Mouse (Mus musculus) embryo, embryonic 11 days (tissue): ENCODE measurements at regions not wholly inside any gene's neighbourhood (a gene's known extent, or its start where the extent isn't known, plus 50 kb on each side); places are given as distances from the start of the nearest gene placed in this dataset.
A peak's percentile ranks its signal among the peaks of the same experiment; 100 is the strongest.

ENCODE experiments used
- DNase-seq: peaks from one replicate; pipeline ENCODE4 v3.0.0-alpha.2; 2015

DNA sequence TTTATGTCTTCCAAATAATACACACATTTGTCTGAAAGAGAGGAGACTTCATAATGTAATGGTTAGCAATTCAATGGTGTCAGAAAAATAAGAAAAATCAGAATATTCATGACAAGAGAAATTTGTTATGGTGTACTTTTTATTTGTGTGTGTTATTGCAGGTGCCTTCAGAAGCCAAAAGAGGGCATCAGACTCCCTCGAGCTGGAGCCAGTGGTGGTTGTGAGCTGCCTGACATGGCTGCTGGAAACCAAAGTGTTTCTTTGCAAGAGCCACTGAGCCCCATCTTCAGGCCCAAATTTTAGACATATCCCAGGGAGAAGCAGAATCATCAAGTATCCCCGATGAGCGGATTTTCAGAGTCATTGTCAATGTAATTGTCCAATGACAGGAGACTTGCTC lies 81.9 kb downstream of the Tm2d3 start:
- peak; percentile 23 for DNase-seq

DNA sequence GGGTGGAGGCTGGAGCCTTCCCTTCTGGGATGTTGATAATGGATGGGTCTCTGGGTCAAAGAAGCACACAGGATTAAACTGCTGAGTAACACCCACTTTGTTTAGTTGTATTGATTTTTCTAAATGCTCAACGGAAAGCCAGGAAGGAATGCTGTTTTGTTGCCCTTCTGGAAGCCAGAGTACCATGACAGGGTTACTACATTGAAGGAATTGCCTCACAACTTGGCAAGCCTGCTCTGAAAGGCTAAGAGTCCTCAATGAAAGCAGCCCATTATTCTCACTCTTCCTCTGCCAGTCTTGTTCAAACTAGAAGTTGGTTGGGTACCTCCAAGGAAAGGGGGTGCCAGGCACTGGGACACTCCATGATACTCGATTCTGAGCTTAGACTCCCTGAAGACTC lies 83.0 kb downstream of the Tm2d3 start:
- DNase-seq: no peak

DNA sequence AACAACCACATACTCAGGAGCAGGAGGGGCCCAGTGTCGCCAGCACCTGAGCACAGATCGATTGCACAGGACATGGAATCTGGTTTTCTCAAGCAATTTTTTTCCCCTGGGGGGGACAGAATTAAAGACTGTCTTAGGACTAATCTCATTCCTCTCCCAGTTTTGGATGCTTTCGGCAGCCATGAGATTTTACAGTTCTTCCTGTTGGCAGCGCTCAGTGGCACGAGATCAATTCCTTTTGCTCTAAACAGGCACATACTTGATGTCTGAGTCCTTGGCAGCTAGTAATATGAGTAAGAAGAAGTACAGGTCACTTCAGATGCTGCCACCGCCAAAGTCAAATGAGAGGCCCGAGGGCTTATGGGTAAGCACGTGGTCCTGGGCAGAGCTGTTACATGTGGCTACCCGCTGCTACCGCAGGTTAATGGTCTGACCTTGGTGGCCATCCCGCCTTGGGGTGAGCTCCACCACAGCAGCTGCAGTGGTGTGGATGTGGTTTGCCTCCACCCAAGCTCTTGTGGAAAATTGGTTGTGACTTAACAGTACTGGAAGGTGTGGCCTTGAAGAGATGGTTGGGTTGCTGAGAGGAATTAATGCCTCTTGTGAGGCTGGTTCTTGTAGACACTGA lies 83.5 kb downstream of the Tm2d3 start:
- no peak for DNase-seq

DNA sequence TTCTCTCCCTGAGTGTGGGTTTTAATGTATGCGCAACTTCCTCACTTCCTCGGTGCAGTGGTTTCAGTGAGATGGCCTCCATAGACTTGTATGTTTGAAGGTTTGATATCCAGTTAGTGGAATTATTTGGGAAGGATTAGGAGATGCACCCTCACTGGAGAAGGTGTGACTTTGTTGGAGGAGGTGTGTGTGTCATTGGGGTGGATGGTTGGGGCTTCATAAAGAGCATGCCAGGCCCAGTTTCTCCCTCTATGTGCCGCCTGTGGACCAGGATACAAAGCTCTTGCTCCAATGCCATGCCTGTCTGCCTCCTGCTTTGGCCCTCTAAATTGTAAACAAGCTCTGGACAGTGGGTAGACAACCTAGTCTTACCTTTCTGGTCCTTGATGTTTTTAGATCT lies 84.0 kb downstream of the Tm2d3 start:
- no peak for DNase-seq

DNA sequence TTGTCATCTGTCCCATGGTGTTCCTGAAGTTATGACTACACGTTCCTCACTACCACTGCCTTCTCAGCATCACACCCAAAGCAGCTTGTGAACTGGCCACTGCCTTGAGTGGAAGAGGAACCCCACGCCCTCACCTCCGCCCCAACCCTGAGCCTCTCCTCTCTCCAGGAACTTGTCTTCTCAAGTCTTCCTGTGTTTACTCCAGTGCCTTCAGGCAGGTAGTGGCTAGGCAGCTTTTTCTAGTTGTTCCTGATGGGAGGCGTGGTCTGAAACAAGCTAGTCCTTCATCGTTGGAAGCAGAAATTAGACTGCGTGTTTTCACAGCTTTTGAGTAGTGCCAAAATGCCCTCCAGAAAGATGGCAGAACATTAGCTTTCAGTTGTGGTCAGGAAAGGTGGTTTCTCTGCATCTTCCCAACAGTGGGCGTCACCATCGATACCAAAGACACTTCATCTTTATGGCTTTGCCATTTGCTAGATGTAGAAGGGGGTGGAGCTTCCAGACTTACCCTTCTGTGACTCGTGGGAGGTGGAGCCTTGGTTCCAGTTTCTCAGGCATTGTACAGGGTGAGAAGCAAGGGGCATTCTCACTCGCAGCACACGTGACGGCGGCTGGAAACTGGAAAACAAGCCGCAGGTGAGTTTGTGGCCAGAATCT lies 81.7 kb upstream of the Pcsk6 start:
- DNase-seq: no peak

DNA sequence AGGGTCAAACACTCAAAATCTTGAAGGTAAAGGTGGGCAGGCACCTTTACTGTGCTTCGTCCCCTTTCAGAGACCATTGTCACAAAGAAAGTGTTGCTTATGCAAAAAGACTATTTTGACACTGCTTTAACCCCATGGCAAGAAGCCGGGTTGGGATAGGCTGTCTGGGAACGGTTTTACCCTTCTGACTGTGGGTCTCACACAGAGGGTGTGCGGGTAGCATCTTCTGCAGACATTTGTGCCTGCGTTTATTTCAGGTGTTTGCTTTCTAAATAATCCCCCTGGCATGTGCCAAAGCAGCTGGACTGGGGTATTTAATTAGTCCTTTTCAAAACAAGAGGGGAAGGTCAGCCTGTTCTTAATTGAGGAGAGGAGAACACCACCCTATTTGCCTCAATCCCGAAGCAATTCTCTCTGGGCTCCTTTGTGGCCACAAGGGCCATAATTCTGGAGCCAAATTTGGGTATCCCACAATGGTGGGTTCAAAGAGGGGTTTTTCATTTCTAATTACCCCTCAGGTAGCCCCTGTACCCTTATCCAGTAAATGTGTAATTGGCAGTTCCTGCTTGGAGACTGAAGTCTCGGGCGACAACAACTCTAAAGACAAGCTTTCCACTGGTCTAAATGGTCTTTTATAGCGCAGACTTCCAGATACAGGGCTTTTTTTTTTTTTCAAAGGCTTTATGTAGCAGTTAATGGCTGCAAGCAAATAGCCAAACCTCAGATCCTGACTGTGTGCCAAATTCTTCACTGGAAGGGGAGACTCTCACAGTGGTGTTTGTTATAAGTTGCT lies 80.8 kb upstream of the Pcsk6 start:
- no peak for DNase-seq

DNA sequence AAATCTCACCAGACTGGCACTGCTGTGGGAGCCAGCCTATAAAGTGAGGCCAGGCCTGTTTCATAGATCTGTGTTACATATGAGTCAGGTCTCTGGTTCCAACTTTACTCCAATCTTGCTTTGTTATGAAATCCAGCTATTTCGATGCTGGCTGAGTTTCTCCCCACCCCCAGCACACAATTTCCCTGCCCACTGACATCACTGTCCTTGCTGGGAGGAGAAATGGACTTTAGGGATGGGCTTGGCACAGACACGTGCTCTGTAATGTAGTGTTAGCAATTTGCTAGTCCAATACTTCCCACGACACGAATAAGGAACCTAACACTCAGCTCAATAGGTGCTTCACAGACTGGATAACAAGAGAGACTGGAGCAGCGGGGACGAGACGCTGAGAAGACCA lies 79.5 kb upstream of the Pcsk6 start:
- no peak for DNase-seq

DNA sequence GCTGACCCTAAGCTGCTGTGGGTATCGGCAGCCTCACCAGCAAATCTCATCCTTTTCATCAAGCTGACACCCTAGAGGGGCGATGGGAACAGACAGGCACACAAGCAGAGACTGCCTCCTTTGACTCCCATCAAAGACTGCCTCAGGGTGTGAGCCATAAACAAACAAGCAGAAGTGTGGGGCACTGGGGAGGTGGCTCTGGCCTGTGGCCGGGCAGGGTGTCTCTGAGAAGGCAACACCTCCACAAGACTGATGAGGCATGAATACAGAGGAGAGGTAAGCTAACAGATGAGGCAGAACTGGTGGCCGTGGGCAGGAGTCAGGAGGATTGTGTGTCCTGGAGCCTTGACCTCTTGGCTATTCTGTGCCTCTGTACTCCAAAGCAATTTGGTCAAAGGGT lies 77.8 kb upstream of the Pcsk6 start:
- no peak for DNase-seq

DNA sequence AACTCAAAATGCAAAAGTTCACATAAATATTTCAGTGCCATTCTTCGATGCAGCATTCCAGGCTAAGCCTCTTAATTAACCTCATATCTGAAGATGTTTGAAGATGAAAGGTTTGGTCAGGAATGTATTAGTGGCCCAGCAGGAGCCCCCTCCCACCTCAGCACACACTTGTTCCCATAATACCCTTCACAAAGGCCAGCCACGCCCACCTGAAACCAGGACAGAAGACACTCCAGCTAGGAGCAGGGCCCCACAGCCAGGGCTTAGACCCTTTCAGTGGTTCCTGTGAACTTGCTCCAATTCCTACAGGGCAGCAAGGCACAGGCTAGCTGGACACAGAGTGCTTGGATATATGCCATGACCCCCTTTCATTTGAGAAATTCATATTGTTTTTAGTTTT lies 74.6 kb upstream of the Pcsk6 start:
- DNase-seq: no peak

DNA sequence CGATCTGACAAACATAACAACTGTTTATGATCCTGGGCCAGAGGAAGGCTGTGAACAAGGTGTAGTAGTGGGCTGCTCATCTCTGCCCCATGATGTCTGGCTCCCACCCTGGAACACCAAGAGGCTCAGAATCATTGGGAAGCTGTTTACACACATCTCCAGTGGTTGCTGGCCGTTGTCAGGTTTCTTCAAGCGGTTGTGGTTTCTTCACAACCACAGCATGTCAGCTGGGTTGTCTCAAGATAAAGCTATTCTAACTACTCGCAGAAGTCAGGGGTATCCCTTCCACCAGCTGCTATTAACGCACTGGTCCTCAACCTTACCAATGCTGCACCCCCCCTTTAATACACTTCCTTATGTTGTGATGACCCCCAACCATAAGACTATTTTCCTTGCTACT lies 73.7 kb upstream of the Pcsk6 start:
- DNase-seq: no peak

DNA sequence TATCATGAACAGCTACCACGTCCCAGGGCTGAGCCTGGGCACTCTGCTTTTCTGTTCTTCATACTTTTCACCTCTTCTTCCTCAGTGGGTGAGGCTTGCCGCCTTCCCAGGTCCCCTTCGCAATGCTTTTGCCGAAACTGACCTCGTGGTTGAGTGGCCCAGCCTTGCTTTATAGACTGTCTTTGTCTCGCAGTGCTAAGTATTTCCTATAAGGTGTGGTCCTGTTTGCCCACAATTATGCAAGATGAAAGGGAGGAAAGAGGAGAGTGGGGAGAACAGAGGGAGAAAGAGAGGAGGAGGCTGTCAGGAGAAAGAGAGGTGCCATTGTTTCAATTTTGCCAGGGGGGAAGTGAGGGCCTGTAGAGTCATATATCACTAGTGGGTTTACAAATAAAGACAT lies 71.3 kb upstream of the Pcsk6 start:
- DNase-seq: no peak

DNA sequence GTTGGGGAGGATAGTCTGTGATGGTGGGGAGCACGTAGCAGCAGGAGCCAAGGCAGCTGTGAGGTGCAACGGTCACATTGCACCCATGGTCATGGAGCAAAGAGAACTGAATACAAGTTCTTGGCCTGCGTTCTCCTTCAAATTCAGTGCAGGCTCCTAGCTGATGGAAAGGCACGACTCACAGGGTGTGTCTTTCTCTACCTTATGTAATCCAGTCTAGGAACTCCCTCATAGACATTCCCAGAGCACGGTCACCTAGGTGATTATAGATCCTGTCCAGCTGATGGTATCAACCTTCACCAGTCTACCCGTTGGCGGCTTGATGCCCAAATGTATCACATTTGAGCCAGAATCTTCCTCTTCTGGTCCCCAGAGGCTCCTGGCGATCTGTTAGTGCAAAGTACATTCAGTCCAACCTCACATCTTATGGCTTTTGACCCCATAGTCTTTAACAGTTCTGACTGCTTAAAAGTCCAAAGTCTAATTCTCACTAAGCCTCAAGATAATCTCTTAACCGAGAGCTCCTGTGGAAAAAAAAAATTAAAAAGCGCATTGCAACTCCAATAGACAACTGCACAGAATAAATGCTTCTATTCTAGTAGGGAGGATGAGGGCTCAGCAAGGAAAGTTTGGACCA lies 69.2 kb upstream of the Pcsk6 start:
- no peak for DNase-seq

DNA sequence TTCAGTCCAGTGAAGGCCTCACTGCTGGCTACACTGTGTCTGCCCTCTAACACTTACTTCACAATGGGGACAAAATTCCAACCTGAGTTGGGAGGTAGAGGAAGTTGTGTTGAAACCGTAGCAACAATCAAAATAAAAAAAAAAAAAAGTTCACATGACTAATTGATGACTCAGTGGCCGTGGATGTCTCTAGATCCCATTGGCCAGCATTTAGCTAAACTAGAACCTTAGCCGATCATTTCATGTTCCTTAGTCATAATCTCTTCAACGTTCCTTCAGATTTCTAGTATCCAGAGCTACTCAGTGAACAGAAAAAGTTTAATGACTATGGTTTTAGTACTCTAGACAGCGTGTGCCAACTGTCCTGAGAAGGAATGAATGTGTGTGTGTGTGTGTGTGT lies 59.2 kb upstream of the Pcsk6 start:
- DNase-seq: no peak

DNA sequence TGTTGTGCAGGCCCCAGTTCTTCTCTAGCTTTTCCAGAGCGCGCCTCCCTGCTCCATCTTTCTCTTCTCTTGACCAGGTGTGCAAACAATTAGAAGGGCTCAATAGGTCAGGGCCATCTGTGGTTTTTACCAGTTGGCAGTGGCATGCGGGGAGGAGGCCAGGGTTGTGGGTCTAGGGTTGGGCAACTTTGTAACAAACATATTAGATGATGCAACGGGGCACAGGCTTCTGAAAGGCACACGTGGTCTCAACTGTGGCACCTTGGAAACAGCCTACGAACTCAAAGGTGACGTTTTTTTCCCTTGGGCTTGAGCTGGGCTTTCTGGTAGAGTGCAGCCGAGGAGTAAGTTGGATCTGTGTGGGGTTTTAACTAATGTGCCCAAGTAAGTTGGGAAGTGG lies 58.7 kb upstream of the Pcsk6 start:
- DNase-seq: no peak

DNA sequence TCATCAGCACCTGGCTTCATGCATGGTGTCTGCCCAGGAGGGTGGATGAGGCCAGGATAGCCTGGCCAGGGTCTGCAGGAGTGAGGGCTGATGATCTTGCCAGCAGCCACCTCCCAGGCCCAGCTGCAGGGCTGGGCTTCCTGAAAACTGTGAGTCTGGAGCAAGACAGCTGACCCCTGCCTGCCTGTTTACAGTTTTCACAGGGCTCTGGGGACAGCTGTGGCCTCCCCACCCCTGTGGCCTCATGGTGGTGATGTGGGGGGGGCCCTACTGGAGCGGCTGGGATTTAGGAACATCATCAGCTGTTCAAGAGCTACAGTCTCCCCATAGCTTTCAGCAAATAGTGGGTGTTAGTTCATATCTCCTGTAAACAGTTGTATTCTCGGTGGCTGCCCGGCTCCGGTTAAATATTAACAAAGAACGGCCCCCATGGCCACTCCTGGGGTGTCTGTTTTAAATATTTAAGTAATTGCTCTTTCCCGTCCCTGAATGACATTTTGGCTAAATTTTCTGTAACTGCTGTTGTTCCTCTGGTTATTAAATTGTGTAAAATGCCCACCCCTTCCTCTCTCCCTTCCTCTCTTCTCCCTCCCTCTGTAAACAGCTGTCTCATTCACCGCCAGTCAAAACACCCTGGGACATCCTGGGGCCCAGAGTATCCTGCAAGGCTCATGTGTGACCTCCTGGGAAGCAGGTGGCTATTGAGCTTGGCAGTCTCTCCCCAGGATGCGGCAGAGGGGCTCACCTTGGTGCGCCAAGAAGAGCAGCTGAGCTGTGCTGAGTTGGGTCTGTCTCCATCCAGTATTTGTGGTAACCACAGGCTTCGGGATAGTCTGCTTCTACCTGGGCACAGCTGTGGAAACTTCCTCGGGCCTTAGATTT lies 57.9 kb upstream of the Pcsk6 start:
- peak; percentile 41 for DNase-seq
